Mouse (Mus musculus): Measurements from ENCODE around the gene Nr2c2. TPM values are rescaled to one million over a fixed set of nuclear protein-coding genes. Genes with fewer than 3 reads are reported as not detected.
A peak's percentile ranks its signal among the peaks of the same experiment; 100 is the strongest.

Gene Nr2c2
- 22.5 and 23.0 TPM in 2 replicates for polyA plus RNA-seq (2016; fragmentation: Nextera tagmentation; extraction: Ambion mirVana)

- peak; percentile 89 for DNase-seq (ENCODE audit: low spot score)
- no peaks in the 10 kb centered on the region for H3K27me3 ChIP-seq (replicated peaks; ENCODE audit: low read depth, poor library complexity, severe bottlenecking)
- peak within 1 kb of the TSS; percentile 98 for H3K27ac ChIP-seq (replicated peaks)
- H3K36me3 ChIP-seq (replicated peaks): no peaks in the 10 kb centered on the region
- peaks cover 38% of the 10 kb centered on the region for H3K4me1 ChIP-seq
- WGBS: under 1% methylated on average over 58 of the region's 58 CpGs
- H3K4me3 ChIP-seq: peak within 1 kb of the TSS; percentile 91
- no peaks in the 10 kb centered on the region for H3K9me3 ChIP-seq
Measured at GRCm38 (mm10) chr6:92091130-92091591, at the start of gene Nr2c2. Gene Nr2c2 (plus strand): TSS chr6:92091390.

- Histone ChIP-seq H3K27ac (replicated peaks) (no peak overlapping the region), H3K9me3 (no peaks in the 10 kb centered on the region), H3K4me3 (no peak overlapping the region), H3K27me3 (replicated peaks; ENCODE audit: low read depth, poor library complexity, severe bottlenecking) (no peaks in the 10 kb centered on the region), H3K4me1 (peaks cover 9% of the 10 kb centered on the region), H3K36me3 (replicated peaks) (no peaks in the 10 kb centered on the region)
- WGBS: 83% methylated on average over 4 of the region's 4 CpGs
- DNase-seq (ENCODE audit: low spot score): no peak
Measured at GRCm38 (mm10) chr6:92042055-92042454, 49.1 kb upstream of the Nr2c2 start.

GRCm38 (mm10) chr6:92042850-92043249 lies 48.3 kb upstream of the Nr2c2 start:
- H3K4me3 ChIP-seq: no peak overlapping the region
- no peaks in the 10 kb centered on the region for H3K27me3 ChIP-seq (replicated peaks; ENCODE audit: low read depth, poor library complexity, severe bottlenecking)
- no peak overlapping the region for H3K27ac ChIP-seq (replicated peaks)
- no peaks in the 10 kb centered on the region for H3K9me3 ChIP-seq
- DNase-seq (ENCODE audit: low spot score): no peak
- H3K36me3 ChIP-seq (replicated peaks): no peaks in the 10 kb centered on the region
- peaks cover 9% of the 10 kb centered on the region for H3K4me1 ChIP-seq
- WGBS: 89% methylated on average over 1 of the region's 1 CpGs

- no peak overlapping the region for H3K27ac ChIP-seq (replicated peaks)
- H3K27me3 ChIP-seq (replicated peaks; ENCODE audit: low read depth, poor library complexity, severe bottlenecking): no peaks in the 10 kb centered on the region
- WGBS: 56% methylated on average over 2 of the region's 2 CpGs
- no peaks in the 10 kb centered on the region for H3K36me3 ChIP-seq (replicated peaks)
- H3K4me3 ChIP-seq: no peak overlapping the region
- H3K4me1 ChIP-seq: peaks cover 15% of the 10 kb centered on the region
- DNase-seq (ENCODE audit: low spot score): no peak
- no peaks in the 10 kb centered on the region for H3K9me3 ChIP-seq
Measured at GRCm38 (mm10) chr6:92057768-92058167, 33.4 kb upstream of the Nr2c2 start.

GRCm38 (mm10) chr6:92061725-92062124 lies 29.5 kb upstream of the Nr2c2 start:
- peaks cover 15% of the 10 kb centered on the region for H3K4me1 ChIP-seq
- H3K36me3 ChIP-seq (replicated peaks): no peaks in the 10 kb centered on the region
- no peak overlapping the region; the same call in 1 of the 2 replicates for H3K27ac ChIP-seq (replicated peaks)
- WGBS: 57% methylated on average over 5 of the region's 5 CpGs
- H3K4me3 ChIP-seq: no peak overlapping the region
- no peaks in the 10 kb centered on the region for H3K9me3 ChIP-seq
- DNase-seq (ENCODE audit: low spot score): no peak
- H3K27me3 ChIP-seq (replicated peaks; ENCODE audit: low read depth, poor library complexity, severe bottlenecking): no peaks in the 10 kb centered on the region

GRCm38 (mm10) chr6:92063452-92063851 lies 27.7 kb upstream of the Nr2c2 start:
- H3K27ac ChIP-seq (replicated peaks): no peak overlapping the region
- no peak for DNase-seq (ENCODE audit: low spot score)
- 91% methylated on average over 2 of the region's 2 CpGs for WGBS

GRCm38 (mm10) chr6:92064101-92064500 lies 27.1 kb upstream of the Nr2c2 start:
- 80% methylated on average over 10 of the region's 10 CpGs for WGBS
- no peaks in the 10 kb centered on the region for H3K9me3 ChIP-seq

More at GRCm38 (mm10) chr6:92063452-92063851, 27.7 kb upstream of the Nr2c2 start:
- Histone ChIP-seq H3K4me3 (no peak overlapping the region), H3K36me3 (replicated peaks) (no peaks in the 10 kb centered on the region), H3K9me3 (no peaks in the 10 kb centered on the region), H3K27me3 (replicated peaks; ENCODE audit: low read depth, poor library complexity, severe bottlenecking) (no peaks in the 10 kb centered on the region), H3K4me1 (peaks cover 15% of the 10 kb centered on the region)

GRCm38 (mm10) chr6:92065721-92066496 lies 25.3 kb upstream of the Nr2c2 start:
- WGBS: 53% methylated on average over 12 of the region's 12 CpGs
- no peaks in the 10 kb centered on the region for H3K9me3 ChIP-seq
- H3K27ac ChIP-seq (replicated peaks): no peak overlapping the region
- DNase-seq (ENCODE audit: low spot score): peak; percentile 65
- peaks cover 13% of the 10 kb centered on the region for H3K4me1 ChIP-seq
- no peaks in the 10 kb centered on the region for H3K36me3 ChIP-seq (replicated peaks)
- H3K4me3 ChIP-seq: no peak overlapping the region
- H3K27me3 ChIP-seq (replicated peaks; ENCODE audit: low read depth, poor library complexity, severe bottlenecking): no peaks in the 10 kb centered on the region

More at GRCm38 (mm10) chr6:92064101-92064500, 27.1 kb upstream of the Nr2c2 start:
- H3K27ac ChIP-seq (replicated peaks): no peak overlapping the region
- H3K27me3 ChIP-seq (replicated peaks; ENCODE audit: low read depth, poor library complexity, severe bottlenecking): no peaks in the 10 kb centered on the region
- no peak overlapping the region for H3K4me3 ChIP-seq
- peaks cover 15% of the 10 kb centered on the region for H3K4me1 ChIP-seq
- H3K36me3 ChIP-seq (replicated peaks): no peaks in the 10 kb centered on the region
- DNase-seq (ENCODE audit: low spot score): no peak

GRCm38 (mm10) chr6:92067146-92067790 lies 23.9 kb upstream of the Nr2c2 start:
- H3K36me3 ChIP-seq (replicated peaks): no peaks in the 10 kb centered on the region
- peak; percentile 77 for DNase-seq (ENCODE audit: low spot score)
- H3K4me1 ChIP-seq: peaks cover 5% of the 10 kb centered on the region; the same call in 1 of the 2 replicates
- H3K27me3 ChIP-seq (replicated peaks; ENCODE audit: low read depth, poor library complexity, severe bottlenecking): no peaks in the 10 kb centered on the region
- WGBS: 35% methylated on average over 16 of the region's 16 CpGs
- no peaks in the 10 kb centered on the region for H3K9me3 ChIP-seq
- no peak overlapping the region for H3K27ac ChIP-seq (replicated peaks)
- H3K4me3 ChIP-seq: no peak overlapping the region

GRCm38 (mm10) chr6:92071121-92071839 lies 19.9 kb upstream of the Nr2c2 start:
- Histone ChIP-seq H3K27ac (replicated peaks) (no peak overlapping the region), H3K4me3 (no peak overlapping the region), H3K36me3 (replicated peaks) (no peaks in the 10 kb centered on the region), H3K27me3 (replicated peaks; ENCODE audit: low read depth, poor library complexity, severe bottlenecking) (no peaks in the 10 kb centered on the region), H3K4me1 (no peaks in the 10 kb centered on the region), H3K9me3 (no peaks in the 10 kb centered on the region)
- DNase-seq (ENCODE audit: low spot score): peak; percentile 23
- 54% methylated on average over 15 of the region's 15 CpGs for WGBS

GRCm38 (mm10) chr6:92080730-92081129 lies 10.5 kb upstream of the Nr2c2 start:
- Histone ChIP-seq H3K9me3 (no peaks in the 10 kb centered on the region), H3K27me3 (replicated peaks; ENCODE audit: low read depth, poor library complexity, severe bottlenecking) (no peaks in the 10 kb centered on the region), H3K27ac (replicated peaks) (no peak overlapping the region), H3K4me1 (peaks cover 9% of the 10 kb centered on the region; the same call in 1 of the 2 replicates), H3K36me3 (replicated peaks) (no peaks in the 10 kb centered on the region), H3K4me3 (no peak overlapping the region)
- DNase-seq (ENCODE audit: low spot score): no peak
- 91% methylated on average over 2 of the region's 2 CpGs for WGBS

GRCm38 (mm10) chr6:92082756-92083155 lies 8.4 kb upstream of the Nr2c2 start:
- no peaks in the 10 kb centered on the region for H3K4me1 ChIP-seq
- H3K9me3 ChIP-seq: no peaks in the 10 kb centered on the region
- H3K36me3 ChIP-seq (replicated peaks): no peaks in the 10 kb centered on the region
- no peak overlapping the region for H3K4me3 ChIP-seq
- H3K27ac ChIP-seq (replicated peaks): no peak overlapping the region
- WGBS: 86% methylated on average over 4 of the region's 4 CpGs
- DNase-seq (ENCODE audit: low spot score): no peak
- no peaks in the 10 kb centered on the region for H3K27me3 ChIP-seq (replicated peaks; ENCODE audit: low read depth, poor library complexity, severe bottlenecking)
